Mouse (Mus musculus) central nervous system, embryonic 11.5 days (tissue): Measurements from ENCODE around the gene Rfpl4b. TPM values are rescaled to one million over a fixed set of nuclear protein-coding genes. Genes with fewer than 3 reads are reported as not detected.

Source experiments
- polyA plus RNA-seq: library from polyadenylated mRNA; depleted of rRNA; stranded (reverse); fragments of >200 nt; gene quantifications from 2 replicates; pipeline ENCODE4 v1.2.3, GENCODE M21; 2012; rRNA removed

The Rfpl4b gene
- polyA plus RNA-seq: not detected in 2 replicates

GRCm38 (mm10) chr10:38821679-38822078, at the start of gene Rfpl4b:
Rfpl4b (minus strand) TSS chr10:38821779.

Other genes with a start within 250 kb of the Rfpl4b start
- 11.7 and 19.7 TPM in 2 replicates for gene Lama4, start 143.7 kb upstream of the Rfpl4b start, polyA plus RNA-seq